Mouse (Mus musculus) liver, embryonic 14.5 days (tissue): ENCODE results near the gene Rag1. TPM values are rescaled to one million over a fixed set of nuclear protein-coding genes. Genes with fewer than 3 reads are reported as not detected.

Experiments used
- ATAC-seq: fragments of 200-750 bp; cut with Nextera tagmentation; 2 replicates; pipeline ENCODE4 v1.8.0; 2017; ENCODE audit warnings: moderate number of reproducible peaks, mild to moderate bottlenecking, moderate library complexity; ENCODE audit not compliant: insufficient read depth
- DNase-seq, 3 experiments: peaks; one replicate each; pipeline ENCODE4 v3.0.0-alpha.2; 2012 to 2013; ENCODE audit warnings: low read depth in 3 of 3, low spot score in 3 of 3
- H3K27ac ChIP-seq: fragments of 300-500 bp; sonication (generic); 2 replicates; pipeline ENCODE4 v1.5.1; 2014; ENCODE audit warnings: moderate library complexity, mild to moderate bottlenecking, control low read depth, inconsistent platforms
- H3K27me3 ChIP-seq: fragments of 300-500 bp; sonication (generic); 2 replicates; pipeline ENCODE4 v1.6.1; 2014; ENCODE audit warnings: mild to moderate bottlenecking, low read length, moderate library complexity; ENCODE audit not compliant: control insufficient read depth, insufficient read depth
- H3K36me3 ChIP-seq: fragments of 300-500 bp; sonication (generic); replicated peaks from 2 replicates; pipeline ENCODE4 v1.6.1; 2014; ENCODE audit warnings: low read depth; ENCODE audit not compliant: control insufficient read depth, insufficient read depth
- H3K4me1 ChIP-seq, 2 experiments: fragments of 200-500 bp in 1 of 2; fragments of 300-500 bp in 1 of 2; sonication (generic) in 1 of 2; replicated peaks; 2 replicates each; pipeline ENCODE4 v1.6.1; 2012 to 2014; ENCODE audit warnings: antibody characterized with exemption in 1 of 2, inconsistent platforms in 1 of 2, low read length in 1 of 2; ENCODE audit not compliant: control insufficient read depth in 2 of 2, insufficient read depth in 2 of 2
- H3K4me2 ChIP-seq: fragments of 300-500 bp; sonication (generic); 2 replicates; pipeline ENCODE4 v1.6.1; 2014; ENCODE audit warnings: low read depth, mild to moderate bottlenecking, control low read depth, moderate library complexity
- H3K4me3 ChIP-seq, 2 experiments: fragments of 200-500 bp in 1 of 2; fragments of 300-500 bp in 1 of 2; sonication (generic) in 1 of 2; 2 replicates each; pipeline ENCODE4 v1.5.1; 2012 to 2014; ENCODE audit warnings: low read depth in 2 of 2, low read length in 2 of 2, mild to moderate bottlenecking in 2 of 2, control low read depth in 1 of 2, inconsistent platforms in 1 of 2, moderate library complexity in 1 of 2; ENCODE audit not compliant: insufficient read depth in 1 of 2
- H3K9ac ChIP-seq: fragments of 300-500 bp; sonication (generic); replicated peaks from 2 replicates; pipeline ENCODE4 v1.6.1; 2014; ENCODE audit warnings: mild to moderate bottlenecking, control low read depth, moderate library complexity
- H3K9me3 ChIP-seq: fragments of 300-500 bp; sonication (generic); 2 replicates; pipeline ENCODE4 v1.6.1; 2016; ENCODE audit warnings: low read length, mixed read lengths; ENCODE audit not compliant: control insufficient read depth
- CTCF ChIP-seq: IDR thresholded peaks from 2 replicates; pipeline ENCODE4 v1.5.1; 2016; ENCODE audit warnings: antibody characterized with exemption, low read depth, control low read depth
- EP300 ChIP-seq: IDR thresholded peaks from 2 replicates; pipeline ENCODE4 v1.6.1; 2016; ENCODE audit warnings: antibody characterized with exemption, low read depth
- WGBS: fragments of 180-500 bp; shearing (Covaris S2); extraction: QIAGEN DNeasy Blood & Tissue Kit; methylation state at CpG from one replicate; pipeline ENCODE4 v1.1.7; 2014; ENCODE audit not compliant: insufficient replicate concordance; 5-methylcytosine and 5-hydroxymethylcytosine counted together
- polyA plus RNA-seq, 2 experiments: library from polyadenylated mRNA; depleted of rRNA in 1 of 2; stranded (reverse) in 1 of 2; unstranded in 1 of 2; fragments of >200 nt; fragmentation: Nextera tagmentation in 1 of 2; extraction: Ambion mirVana in 1 of 2; gene quantifications; 2 replicates each; pipeline versions ENCODE4 v1.2.1 to v1.2.3; 2012 to 2014

Gene Rag1
- polyA plus RNA-seq, 2 experiments: 0.19 to 0.32 TPM

GRCm38 (mm10) chr2:101597186-101597585 is 52.1 kb downstream of the Rag1 start:
- TF ChIP-seq CTCF (no peak; the same call in 1 of the 2 replicates), EP300 (no peak)
- H3K27ac ChIP-seq: no peak overlapping the region
- no peak overlapping the region for H3K4me3 ChIP-seq
- no peaks in the 10 kb centered on the region for H3K36me3 ChIP-seq
- no peaks in the 10 kb centered on the region for H3K27me3 ChIP-seq
- ATAC-seq (no peak), DNase-seq (no peak)
- no peaks in the 10 kb centered on the region for H3K4me1 ChIP-seq
- no peaks in the 10 kb centered on the region for H3K9me3 ChIP-seq
- no peak overlapping the region for H3K9ac ChIP-seq
- no peak overlapping the region for H3K4me2 ChIP-seq

GRCm38 (mm10) chr2:101594681-101595080 is 54.6 kb downstream of the Rag1 start:
- Histone ChIP-seq H3K27ac (no peak overlapping the region), H3K4me2 (no peak overlapping the region), H3K27me3 (no peaks in the 10 kb centered on the region), H3K4me3 (no peak overlapping the region), H3K36me3 (no peaks in the 10 kb centered on the region), H3K9me3 (no peaks in the 10 kb centered on the region), H3K4me1 (no peaks in the 10 kb centered on the region), H3K9ac (no peak overlapping the region)
- ATAC-seq (no peak), DNase-seq (no peak)
- WGBS: 59% methylated on average over 5 of the region's 5 CpGs
- TF ChIP-seq CTCF (no peak), EP300 (no peak)

- Histone ChIP-seq H3K9me3 (no peaks in the 10 kb centered on the region), H3K4me1 (no peaks in the 10 kb centered on the region), H3K9ac (no peak overlapping the region), H3K4me2 (no peak overlapping the region), H3K4me3 (no peak overlapping the region), H3K36me3 (no peaks in the 10 kb centered on the region), H3K27me3 (no peaks in the 10 kb centered on the region), H3K27ac (no peak overlapping the region)
- ATAC-seq (no peak), DNase-seq (no peak)
- 68% methylated on average over 8 of the region's 8 CpGs for WGBS
- TF ChIP-seq CTCF (no peak), EP300 (no peak)
These were observed 56.4 kb downstream of the Rag1 start for GRCm38 (mm10) chr2:101592886-101593285.

- Histone ChIP-seq H3K27me3 (no peaks in the 10 kb centered on the region), H3K9ac (no peak overlapping the region), H3K4me1 (no peaks in the 10 kb centered on the region), H3K4me2 (no peak overlapping the region), H3K9me3 (no peaks in the 10 kb centered on the region), H3K36me3 (no peaks in the 10 kb centered on the region), H3K4me3 (no peak overlapping the region), H3K27ac (no peak overlapping the region)
- TF ChIP-seq EP300 (no peak), CTCF (no peak)
- 52% methylated on average over 10 of the region's 10 CpGs for WGBS
- no peak for DNase-seq
- ATAC-seq: no peak
These were observed 57.1 kb downstream of the Rag1 start for GRCm38 (mm10) chr2:101592023-101592841.

- Histone ChIP-seq H3K4me2 (no peak overlapping the region), H3K9me3 (no peaks in the 10 kb centered on the region), H3K36me3 (no peaks in the 10 kb centered on the region), H3K4me3 (no peak overlapping the region), H3K4me1 (no peaks in the 10 kb centered on the region), H3K9ac (no peak overlapping the region), H3K27me3 (no peaks in the 10 kb centered on the region), H3K27ac (no peak overlapping the region)
- 66% methylated on average over 8 of the region's 8 CpGs for WGBS
- ATAC-seq (no peak), DNase-seq (no peak)
- TF ChIP-seq EP300 (no peak), CTCF (no peak)
These were observed 57.9 kb downstream of the Rag1 start for GRCm38 (mm10) chr2:101591356-101591755.

Other genes with a start within 250 kb of the Rag1 start
- gene Rag2, start 24.8 kb downstream of the Rag1 start, polyA plus RNA-seq (2012; rRNA removed): 0.11 and 0.17 TPM in 2 replicates
- gene Rag2, start 24.8 kb downstream of the Rag1 start, polyA plus RNA-seq (2014; fragmentation: Nextera tagmentation; extraction: Ambion mirVana): 0.20 and 0.43 TPM in 2 replicates
- 4.1 and 4.8 TPM in 2 replicates for gene B230118H07Rik, start within 50 bp of the Rag1 start, polyA plus RNA-seq (2012; rRNA removed)
- 20.0 and 21.3 TPM in 2 replicates for gene B230118H07Rik, start within 50 bp of the Rag1 start, polyA plus RNA-seq (2014; fragmentation: Nextera tagmentation; extraction: Ambion mirVana)
- gene Traf6, start 28.9 kb upstream of the Rag1 start, polyA plus RNA-seq (2012; rRNA removed): 2.7 and 3.3 TPM in 2 replicates
- 4.5 and 5.3 TPM in 2 replicates for gene Traf6, start 28.9 kb upstream of the Rag1 start, polyA plus RNA-seq (2014; fragmentation: Nextera tagmentation; extraction: Ambion mirVana)
- gene Prr5l, start 233.5 kb upstream of the Rag1 start, polyA plus RNA-seq (2012; rRNA removed): 1.4 and 1.7 TPM in 2 replicates
- 1.7 and 3.9 TPM in 2 replicates for gene Prr5l, start 233.5 kb upstream of the Rag1 start, polyA plus RNA-seq (2014; fragmentation: Nextera tagmentation; extraction: Ambion mirVana)
- gene Commd9, start 236.7 kb upstream of the Rag1 start, polyA plus RNA-seq (2012; rRNA removed): 16.0 and 29.7 TPM in 2 replicates
- gene Commd9, start 236.7 kb upstream of the Rag1 start, polyA plus RNA-seq (2014; fragmentation: Nextera tagmentation; extraction: Ambion mirVana): 19.8 and 23.5 TPM in 2 replicates